Mouse (Mus musculus): ENCODE measurements around the gene Rad23a. TPM values are rescaled to one million over a fixed set of nuclear protein-coding genes. Genes with fewer than 3 reads are reported as not detected.

The Rad23a gene
- polyA plus RNA-seq, 1 experiment from 2014 or later: 78.1 TPM

- H3K4me1 ChIP-seq (ENCODE audit: control insufficient read depth, insufficient read depth, low read length): peaks cover 21% of the 10 kb centered on the region
- peak overlapping the region; percentile 97 for H3K9ac ChIP-seq (replicated peaks; ENCODE audit: low read depth, low read length)
- no peak for ATAC-seq (ENCODE audit: low read depth)
- peak overlapping the region; percentile 82 for H3K4me3 ChIP-seq (ENCODE audit: low read depth, low read length)
- H3K4me2 ChIP-seq (ENCODE audit: low read depth, low read length): peak overlapping the region; percentile 70
- H3K27ac ChIP-seq (ENCODE audit: low read depth, low read length): peak overlapping the region; percentile 73
- 18% methylated on average over 12 of the region's 12 CpGs for WGBS
- H3K27me3 ChIP-seq (ENCODE audit: control insufficient read depth, insufficient read depth, low read length): no peaks in the 10 kb centered on the region
- no peaks in the 10 kb centered on the region for H3K9me3 ChIP-seq (ENCODE audit: control insufficient read depth, low read length)
- H3K36me3 ChIP-seq (ENCODE audit: control insufficient read depth, insufficient read depth, low read length): peaks cover 39% of the 10 kb centered on the region
Measured at GRCm38 (mm10) chr8:84845355-84846093, 5.1 kb upstream of the Rad23a start.

GRCm38 (mm10) chr8:84844397-84845070 lies 4.1 kb upstream of the Rad23a start:
- 90% methylated on average over 9 of the region's 9 CpGs for WGBS
- Histone ChIP-seq H3K9me3 (ENCODE audit: control insufficient read depth, low read length) (no peaks in the 10 kb centered on the region), H3K9ac (replicated peaks; ENCODE audit: low read depth, low read length) (peak overlapping the region; percentile 97), H3K27me3 (ENCODE audit: control insufficient read depth, insufficient read depth, low read length) (no peaks in the 10 kb centered on the region), H3K4me2 (ENCODE audit: low read depth, low read length) (peak overlapping the region; percentile 70), H3K27ac (ENCODE audit: low read depth, low read length) (no peak overlapping the region), H3K4me3 (ENCODE audit: low read depth, low read length) (peak overlapping the region; percentile 82), H3K36me3 (ENCODE audit: control insufficient read depth, insufficient read depth, low read length) (peaks cover 39% of the 10 kb centered on the region), H3K4me1 (ENCODE audit: control insufficient read depth, insufficient read depth, low read length) (peaks cover 25% of the 10 kb centered on the region)
- no peak for ATAC-seq (ENCODE audit: low read depth)

DNA sequence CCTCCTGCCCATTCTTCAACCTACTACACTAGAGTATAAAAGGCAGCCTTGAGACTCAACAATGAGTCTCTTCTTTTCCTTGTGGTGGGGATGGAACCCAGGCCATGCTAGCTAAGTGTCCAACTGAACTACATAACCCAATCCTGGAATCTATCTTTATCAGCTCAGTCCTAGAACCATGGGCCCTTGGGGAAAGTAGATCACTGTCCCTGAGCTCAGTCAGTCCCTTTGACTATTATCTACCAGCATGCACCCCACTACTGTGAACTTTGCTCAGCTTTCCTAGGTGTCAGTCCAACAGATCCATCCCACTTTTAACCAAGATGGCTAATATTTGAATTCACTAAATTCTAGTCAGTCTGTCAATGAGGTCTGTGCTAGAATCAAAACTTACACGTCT lies 1.0 kb upstream of the Rad23a start:
- Histone ChIP-seq H3K27ac (ENCODE audit: low read depth, low read length) (no peak overlapping the region), H3K9ac (replicated peaks; ENCODE audit: low read depth, low read length) (no peak overlapping the region), H3K36me3 (ENCODE audit: control insufficient read depth, insufficient read depth, low read length) (peaks cover 57% of the 10 kb centered on the region), H3K9me3 (ENCODE audit: control insufficient read depth, low read length) (no peaks in the 10 kb centered on the region), H3K4me3 (ENCODE audit: low read depth, low read length) (no peak overlapping the region), H3K4me2 (ENCODE audit: low read depth, low read length) (no peak overlapping the region), H3K4me1 (ENCODE audit: control insufficient read depth, insufficient read depth, low read length) (peaks cover 23% of the 10 kb centered on the region), H3K27me3 (ENCODE audit: control insufficient read depth, insufficient read depth, low read length) (no peaks in the 10 kb centered on the region)
- no peak for ATAC-seq (ENCODE audit: low read depth)
- WGBS: 85% methylated on average over 1 of the region's 1 CpGs

DNA sequence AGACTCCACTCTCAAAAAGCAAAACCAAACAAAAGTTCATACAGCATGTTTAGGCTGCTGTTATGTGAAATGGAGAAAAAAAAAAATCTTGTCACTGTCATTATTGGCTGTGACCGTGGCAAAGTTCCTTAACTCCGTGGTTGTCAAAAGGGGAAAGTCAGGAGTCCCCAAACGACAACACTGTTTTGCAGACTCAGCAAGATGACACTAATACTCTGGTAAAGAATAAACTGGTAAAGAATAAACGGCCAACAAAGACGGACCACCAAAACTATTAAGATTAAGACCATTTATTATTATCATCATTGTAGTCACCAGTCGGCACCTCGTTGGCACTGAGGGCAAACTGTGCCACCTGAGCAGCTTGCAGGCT lies 604 bp downstream of the Rad23a start:
- H3K27ac ChIP-seq (ENCODE audit: low read depth, low read length): peak overlapping the region; percentile 83
- ATAC-seq (ENCODE audit: low read depth): no peak
- no peaks in the 10 kb centered on the region for H3K9me3 ChIP-seq (ENCODE audit: control insufficient read depth, low read length)
- no peaks in the 10 kb centered on the region for H3K27me3 ChIP-seq (ENCODE audit: control insufficient read depth, insufficient read depth, low read length)
- H3K4me1 ChIP-seq (ENCODE audit: control insufficient read depth, insufficient read depth, low read length): peaks cover 19% of the 10 kb centered on the region
- H3K9ac ChIP-seq (replicated peaks; ENCODE audit: low read depth, low read length): peak overlapping the region; percentile 87
- peaks cover 67% of the 10 kb centered on the region for H3K36me3 ChIP-seq (ENCODE audit: control insufficient read depth, insufficient read depth, low read length)
- H3K4me3 ChIP-seq (ENCODE audit: low read depth, low read length): peak overlapping the region; percentile 84
- WGBS: 4% methylated on average over 7 of the region's 7 CpGs
- peak overlapping the region; percentile 70 for H3K4me2 ChIP-seq (ENCODE audit: low read depth, low read length)

DNA sequence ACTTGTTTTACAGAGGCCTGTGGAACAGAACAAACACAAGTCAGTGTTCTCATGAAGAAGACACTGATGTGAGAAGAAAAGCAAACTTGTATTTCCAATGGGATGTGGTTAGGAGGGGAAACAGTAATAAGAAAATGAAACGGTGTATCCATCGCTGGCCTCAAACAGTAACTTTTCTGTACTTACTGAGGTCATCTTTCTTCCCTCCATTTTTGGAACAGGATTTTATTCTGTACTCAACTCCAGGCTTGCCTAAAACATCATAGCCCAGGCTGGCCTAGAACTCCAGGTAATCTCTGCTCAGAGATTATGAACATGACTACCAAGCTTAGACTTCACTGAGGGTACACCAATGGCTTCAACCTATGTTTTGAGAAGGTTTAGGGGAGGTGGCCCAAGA lies 1.1 kb downstream of the Rad23a start:
- WGBS: 100% methylated on average over 2 of the region's 2 CpGs
- H3K36me3 ChIP-seq (ENCODE audit: control insufficient read depth, insufficient read depth, low read length): peaks cover 67% of the 10 kb centered on the region
- no peaks in the 10 kb centered on the region for H3K9me3 ChIP-seq (ENCODE audit: control insufficient read depth, low read length)
- peak overlapping the region; percentile 87; the same call in 1 of the 2 replicates for H3K9ac ChIP-seq (replicated peaks; ENCODE audit: low read depth, low read length)
- H3K27me3 ChIP-seq (ENCODE audit: control insufficient read depth, insufficient read depth, low read length): no peaks in the 10 kb centered on the region
- ATAC-seq (ENCODE audit: low read depth): no peak
- H3K4me1 ChIP-seq (ENCODE audit: control insufficient read depth, insufficient read depth, low read length): peaks cover 18% of the 10 kb centered on the region
- peak overlapping the region; percentile 84 for H3K4me3 ChIP-seq (ENCODE audit: low read depth, low read length)
- no peak overlapping the region for H3K27ac ChIP-seq (ENCODE audit: low read depth, low read length)
- peak overlapping the region; percentile 70 for H3K4me2 ChIP-seq (ENCODE audit: low read depth, low read length)

- no peak overlapping the region for H3K4me2 ChIP-seq (ENCODE audit: low read depth, low read length)
- no peak for ATAC-seq (ENCODE audit: low read depth)
- no peak overlapping the region for H3K27ac ChIP-seq (ENCODE audit: low read depth, low read length)
- peaks cover 65% of the 10 kb centered on the region for H3K36me3 ChIP-seq (ENCODE audit: control insufficient read depth, insufficient read depth, low read length)
- no peak overlapping the region for H3K9ac ChIP-seq (replicated peaks; ENCODE audit: low read depth, low read length)
- H3K4me1 ChIP-seq (ENCODE audit: control insufficient read depth, insufficient read depth, low read length): peaks cover 12% of the 10 kb centered on the region
- H3K4me3 ChIP-seq (ENCODE audit: low read depth, low read length): no peak overlapping the region
- 92% methylated on average over 5 of the region's 5 CpGs for WGBS
- H3K9me3 ChIP-seq (ENCODE audit: control insufficient read depth, low read length): no peaks in the 10 kb centered on the region
- H3K27me3 ChIP-seq (ENCODE audit: control insufficient read depth, insufficient read depth, low read length): no peaks in the 10 kb centered on the region
Measured at GRCm38 (mm10) chr8:84838513-84838912, 2.0 kb downstream of the Rad23a start.

GRCm38 (mm10) chr8:84837912-84838470 lies 2.5 kb downstream of the Rad23a start:
- H3K27me3 ChIP-seq (ENCODE audit: control insufficient read depth, insufficient read depth, low read length): no peaks in the 10 kb centered on the region
- H3K27ac ChIP-seq (ENCODE audit: low read depth, low read length): no peak overlapping the region
- no peak for ATAC-seq (ENCODE audit: low read depth)
- H3K4me1 ChIP-seq (ENCODE audit: control insufficient read depth, insufficient read depth, low read length): peaks cover 17% of the 10 kb centered on the region
- no peak overlapping the region for H3K9ac ChIP-seq (replicated peaks; ENCODE audit: low read depth, low read length)
- no peak overlapping the region for H3K4me2 ChIP-seq (ENCODE audit: low read depth, low read length)
- no peak overlapping the region for H3K4me3 ChIP-seq (ENCODE audit: low read depth, low read length)
- peaks cover 60% of the 10 kb centered on the region for H3K36me3 ChIP-seq (ENCODE audit: control insufficient read depth, insufficient read depth, low read length)
- no peaks in the 10 kb centered on the region for H3K9me3 ChIP-seq (ENCODE audit: control insufficient read depth, low read length)
- whole genome bisulfite sequencing: 80% methylated on average over 15 of the region's 15 CpGs

DNA sequence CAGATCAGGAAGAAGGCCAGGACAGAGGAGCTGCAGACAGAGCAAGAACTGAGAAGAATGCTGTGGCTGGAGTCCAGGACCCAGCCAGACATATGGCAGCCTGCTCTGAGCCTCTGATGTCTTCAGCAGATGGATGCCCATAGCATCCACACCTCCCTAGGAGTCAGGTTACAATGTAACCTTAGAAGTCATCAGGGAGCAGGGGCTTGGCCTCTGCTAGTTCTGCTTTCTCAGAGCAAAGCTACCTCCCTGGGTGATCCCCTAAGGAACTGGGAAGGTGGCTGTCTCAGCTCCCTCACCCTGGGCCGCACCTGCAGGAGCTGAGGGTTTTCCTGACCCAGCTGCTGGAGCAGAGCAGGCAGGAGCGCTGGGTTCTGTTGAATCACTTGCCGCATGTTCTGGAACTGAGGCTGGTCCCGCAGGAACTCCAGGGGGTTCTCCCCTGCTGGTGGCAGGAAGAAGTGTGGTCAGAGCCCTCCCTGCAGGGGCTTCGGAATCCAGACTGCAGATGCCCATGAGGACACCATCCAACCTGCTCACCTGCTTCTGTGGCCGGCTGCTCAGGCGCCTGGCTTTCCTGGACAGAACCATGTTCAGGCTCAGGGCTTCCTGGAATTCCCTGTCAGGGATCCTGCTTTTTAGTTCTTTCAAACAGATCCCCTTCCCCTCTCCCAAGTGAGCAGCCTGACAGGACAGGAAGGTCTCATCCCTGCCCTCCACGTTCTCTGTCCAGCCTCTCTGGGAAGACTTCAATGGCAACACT lies 3.1 kb downstream of the Rad23a start:
- H3K4me3 ChIP-seq (ENCODE audit: low read depth, low read length): no peak overlapping the region
- no peak overlapping the region for H3K9ac ChIP-seq (replicated peaks; ENCODE audit: low read depth, low read length)
- no peaks in the 10 kb centered on the region for H3K9me3 ChIP-seq (ENCODE audit: control insufficient read depth, low read length)
- ATAC-seq (ENCODE audit: low read depth): no peak
- no peak overlapping the region for H3K4me2 ChIP-seq (ENCODE audit: low read depth, low read length)
- 64% methylated on average over 8 of the region's 8 CpGs for WGBS
- no peaks in the 10 kb centered on the region for H3K27me3 ChIP-seq (ENCODE audit: control insufficient read depth, insufficient read depth, low read length)
- 0 out of 2 replicates have a peak overlapping the region, but pooled peaks have one; percentile 28 for H3K27ac ChIP-seq (ENCODE audit: low read depth, low read length)
- peaks cover 20% of the 10 kb centered on the region for H3K4me1 ChIP-seq (ENCODE audit: control insufficient read depth, insufficient read depth, low read length)
- H3K36me3 ChIP-seq (ENCODE audit: control insufficient read depth, insufficient read depth, low read length): peaks cover 53% of the 10 kb centered on the region

All from neural tube, embryonic 14.5 days (tissue).